Mouse (Mus musculus) left cerebral cortex, postnatal 25 days (tissue): ENCODE data around the gene Pgm3. TPM values are rescaled to one million over a fixed set of nuclear protein-coding genes. Genes with fewer than 3 reads are reported as not detected.
"Not testable (repeated sequence)": the region's sequence is repeated elsewhere in the genome, so short reads cannot be mapped to it uniquely, and the experiment has no call there.

Experiments used
- DNase-seq, 2 experiments: peaks; one replicate each; pipeline ENCODE4 v3.0.0; 2022; ENCODE audit warnings: low spot score in 2 of 2, mixed read lengths in 1 of 2
- intact Hi-C: fragments of 180-260 bp; cut with DNase I; formaldehyde crosslinking; loops from one replicate; pipeline ENCODE4 v1.15.1; 2025
- total RNA-seq, 2 experiments: library from RNA; stranded (reverse); gene quantifications; 2 replicates each; pipeline ENCODE4 v1.2.3; 2021

The Pgm3 gene
- 10 to 100 TPM; 16.6 to 19.5 TPM for total RNA-seq

GRCm38 (mm10) chr9:86571540-86572135 lies at the start of gene Pgm3, which contains the start of gene Rwdd2a:
Gene Pgm3, minus strand, starts transcription at chr9:86571842.
Gene Rwdd2a, plus strand, starts transcription at chr9:86571991.
- DNase-seq, result peak; percentile 95 to 97
- intact Hi-C loops, result loop anchor here (5.0 kb wide), 1 partner anchor 104 kb away; the partner anchor contains the start of gene Dop1a

DNA sequence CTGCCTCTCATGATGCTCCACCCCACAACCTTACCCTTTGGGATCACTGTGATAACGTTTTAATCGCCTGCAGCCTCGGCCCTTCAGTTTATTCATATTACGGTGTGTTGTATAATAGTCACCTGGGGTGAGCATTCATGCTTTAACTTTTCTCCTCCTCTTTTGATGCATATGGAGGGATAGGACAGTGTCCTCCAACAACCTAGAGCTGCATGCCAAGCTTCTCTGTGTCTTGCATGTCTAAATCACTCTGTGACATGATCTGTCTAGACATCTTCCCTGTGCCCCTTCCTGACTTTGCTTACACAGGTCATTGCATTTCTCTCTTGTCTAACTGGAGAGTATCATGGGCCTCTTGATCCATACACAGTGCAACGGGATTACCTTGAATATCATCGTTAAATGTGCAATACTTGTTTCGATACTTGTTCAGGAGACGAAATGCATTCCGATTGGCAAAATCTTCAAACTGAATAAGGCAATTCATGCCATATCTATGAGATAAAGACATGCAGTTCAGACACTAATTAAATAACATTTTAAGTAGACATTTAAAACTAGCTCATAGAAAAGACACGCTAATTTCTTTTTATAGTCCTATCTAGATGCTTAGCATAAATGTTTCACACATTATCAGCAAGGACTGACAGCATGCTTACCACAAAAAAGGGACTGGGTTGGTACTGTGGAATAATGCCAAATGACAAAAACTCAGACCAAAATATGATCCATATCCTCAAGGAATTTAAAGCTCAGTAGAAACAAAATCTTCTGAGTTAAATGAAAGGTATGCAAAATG lies 47.9 kb upstream of the Pgm3 start:
- DNase-seq, result no peak
- intact Hi-C loops, result loop anchor here (10.0 kb wide), 1 partner anchor 1795 kb away; no protein-coding TSS in a partner anchor

DNA sequence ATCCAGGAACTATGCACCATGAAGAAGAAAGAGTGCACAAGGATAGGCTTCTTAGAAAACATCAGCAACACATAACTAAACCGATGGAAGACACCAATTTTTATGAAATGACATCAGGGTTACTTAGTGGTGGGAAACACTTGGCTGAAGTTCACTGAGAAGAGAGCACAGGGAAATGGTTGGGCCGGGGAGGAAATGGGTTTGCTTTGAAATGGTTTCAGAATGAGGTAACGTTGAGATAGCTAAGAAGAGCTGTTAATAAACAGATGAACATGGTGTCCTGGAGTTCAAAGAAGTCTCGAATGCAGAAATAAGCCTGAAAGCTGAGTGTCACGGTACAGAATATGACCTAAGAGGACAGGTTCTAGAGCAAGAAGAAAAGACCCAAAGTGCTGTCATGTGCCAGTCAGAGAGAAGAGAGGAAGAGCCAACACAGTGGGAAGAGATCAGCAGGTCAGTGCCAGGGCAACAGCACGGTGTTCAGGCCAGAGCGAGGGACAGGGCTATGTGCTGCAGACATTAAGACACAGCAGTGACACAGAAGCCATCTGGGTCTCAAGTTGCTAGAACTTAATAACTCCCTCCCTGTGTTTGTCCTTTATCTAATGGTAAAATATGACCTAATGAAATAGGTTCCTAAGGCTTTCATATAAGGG lies 46.3 kb upstream of the Pgm3 start:
- no peak for DNase-seq
- intact Hi-C loops, result no loop called here

DNA sequence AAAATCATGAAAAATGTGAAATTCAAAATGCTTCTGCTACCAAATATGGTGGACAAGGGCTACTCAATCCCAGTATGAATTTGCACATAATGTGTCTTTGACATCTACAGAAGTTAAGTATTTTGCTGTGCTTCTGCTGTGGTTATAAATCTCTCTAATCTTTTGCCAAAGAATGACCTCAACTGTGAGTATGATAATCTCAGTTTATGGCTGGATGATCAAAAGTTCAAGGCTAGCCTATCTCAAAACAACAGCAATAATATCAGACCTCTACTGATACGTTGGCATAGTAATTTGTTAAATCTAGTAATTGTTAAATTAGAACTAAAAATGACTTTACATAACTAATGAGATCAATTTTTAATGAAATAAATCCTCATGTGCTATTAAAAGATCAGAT lies 44.1 kb upstream of the Pgm3 start:
- DNase-seq, result no peak
- intact Hi-C loops, result no loop called here

GRCm38 (mm10) chr9:86612091-86612490 lies 40.4 kb upstream of the Pgm3 start:
- no peak for DNase-seq
- intact Hi-C loops, result no loop called here

DNA sequence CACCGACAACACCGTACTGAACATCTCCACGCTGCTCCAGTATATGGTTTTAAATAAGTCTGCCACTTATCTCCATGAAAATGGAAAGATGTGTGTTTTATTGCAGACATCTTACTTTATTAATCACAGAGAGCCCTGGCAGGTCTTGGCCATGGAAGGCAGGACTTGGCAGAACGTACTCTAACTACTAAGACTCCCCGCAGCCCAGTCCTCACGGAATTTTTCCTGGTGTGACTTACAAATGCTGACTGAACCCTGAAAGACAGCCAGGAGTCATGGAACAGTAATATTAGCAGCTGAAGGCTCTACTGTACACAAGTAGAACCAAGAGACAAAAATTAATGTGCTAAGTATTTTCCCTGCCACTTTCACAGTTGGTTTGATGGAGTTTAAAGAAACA lies 34.1 kb upstream of the Pgm3 start:
- no peak for DNase-seq
- intact Hi-C loops, result no loop called here

DNA sequence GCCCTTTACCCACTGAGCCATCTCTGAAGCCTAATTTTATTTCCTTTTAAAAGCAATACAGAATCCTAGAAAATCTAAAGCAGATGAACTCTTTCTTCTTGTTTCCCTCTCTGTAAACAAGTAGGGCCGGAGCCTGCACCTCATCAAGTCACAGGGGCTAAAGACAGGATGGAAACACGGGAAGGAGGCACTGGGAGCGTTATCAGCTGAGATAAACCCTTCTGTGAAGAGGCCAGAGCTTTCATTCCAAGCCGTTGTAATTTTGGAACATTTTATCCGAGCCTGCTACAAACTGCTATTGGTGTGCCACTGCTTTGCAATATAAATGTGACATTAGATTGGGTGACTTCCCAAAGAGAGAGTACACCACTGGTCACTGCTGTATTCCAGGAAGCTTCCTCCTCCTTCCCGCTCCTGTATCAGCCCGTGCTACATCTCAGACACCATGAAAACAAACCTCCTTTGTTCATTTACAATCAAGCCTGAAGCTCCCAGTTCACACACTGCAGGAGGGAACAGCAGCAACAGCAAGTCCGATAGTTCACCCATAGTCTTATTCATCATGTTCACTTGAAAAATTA lies 28.2 kb upstream of the Pgm3 start:
- no peak for DNase-seq
- intact Hi-C loops, result no loop called here

- DNase-seq, intact Hi-C loops: not testable (repeated sequence)
These were observed 25.3 kb upstream of the Pgm3 start for GRCm38 (mm10) chr9:86596983-86597382.

- DNase-seq, result not testable (repeated sequence)
- intact Hi-C loops, result loop anchor here (5.0 kb wide), 1 partner anchor 208 kb away; no protein-coding TSS in a partner anchor
These were observed 22.7 kb upstream of the Pgm3 start for GRCm38 (mm10) chr9:86594357-86594767.

DNA sequence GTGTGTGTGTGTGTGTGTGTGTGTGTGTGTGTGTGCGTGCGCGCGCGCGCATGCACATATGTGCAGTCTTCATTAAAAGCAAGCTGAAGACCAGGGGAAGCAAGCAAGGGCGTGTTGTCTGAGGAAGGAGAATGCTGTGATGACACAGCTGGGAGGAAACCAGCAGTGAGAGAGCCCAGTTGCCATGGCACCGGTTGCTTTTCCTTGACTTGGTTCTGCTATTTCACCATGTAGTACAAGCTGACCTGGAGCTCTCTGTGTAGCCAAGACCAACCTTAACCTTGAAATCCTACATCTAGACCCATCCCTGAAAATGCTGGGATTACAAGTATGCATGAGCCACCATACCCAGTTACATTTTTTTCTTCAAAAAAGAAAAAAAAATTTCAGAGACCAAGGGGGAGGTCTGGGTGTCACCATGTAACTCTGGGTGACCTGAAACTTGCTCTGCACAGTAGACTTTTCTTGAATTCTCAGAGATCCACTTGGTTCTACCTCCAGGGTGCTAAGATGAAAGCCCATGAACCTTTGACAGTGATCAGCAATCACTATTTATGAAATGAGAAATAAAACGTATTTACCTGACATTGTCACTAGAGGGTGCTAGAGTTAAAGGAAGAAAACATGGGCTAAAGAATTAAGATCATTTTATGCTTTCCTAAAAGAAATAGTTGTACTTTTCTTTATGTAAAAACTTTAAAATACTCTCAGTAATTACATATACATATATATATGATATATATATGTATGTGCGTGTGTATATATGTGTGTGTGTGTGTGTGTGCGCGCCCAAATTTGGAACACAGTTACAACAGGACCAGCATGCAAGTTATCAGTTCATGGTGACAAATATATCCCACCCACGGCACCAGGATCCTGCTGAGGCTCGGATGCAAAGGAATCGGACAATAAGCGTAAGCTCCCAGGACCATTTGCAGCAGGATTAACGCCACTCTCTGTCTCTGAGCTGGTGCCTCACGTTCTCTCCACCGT lies 21.3 kb upstream of the Pgm3 start:
- DNase-seq, result peak; percentile 65 to 82
- intact Hi-C loops, result loop anchor here (1.0 to 5.0 kb wide), 2 partner anchors 153 to 209 kb away; no protein-coding TSS in a partner anchor

- intact Hi-C loops, result no loop called here
- no peak for DNase-seq
These were observed 15.6 kb upstream of the Pgm3 start for GRCm38 (mm10) chr9:86587019-86587795.

DNA sequence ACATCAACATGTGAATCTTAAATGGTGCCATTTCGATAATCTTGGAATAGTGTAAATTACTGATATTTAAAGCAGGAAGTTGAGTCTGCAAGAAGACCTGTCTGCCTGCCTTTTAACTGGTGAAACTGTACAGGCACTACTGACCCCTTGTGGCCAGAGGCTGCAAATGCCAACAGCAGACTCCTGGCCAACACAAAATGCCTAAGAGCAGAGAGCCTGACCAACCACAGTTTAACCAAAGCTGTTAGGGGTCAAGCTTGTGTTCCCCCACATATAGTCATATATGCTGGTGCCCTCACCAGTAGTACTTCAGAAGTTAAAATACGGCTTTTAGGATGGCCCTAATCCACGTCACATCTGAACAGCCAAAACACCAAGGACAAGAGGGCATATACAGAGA lies 12.1 kb upstream of the Pgm3 start:
- DNase-seq, result peak; percentile 75 to 81
- intact Hi-C loops, result no loop called here

DNA sequence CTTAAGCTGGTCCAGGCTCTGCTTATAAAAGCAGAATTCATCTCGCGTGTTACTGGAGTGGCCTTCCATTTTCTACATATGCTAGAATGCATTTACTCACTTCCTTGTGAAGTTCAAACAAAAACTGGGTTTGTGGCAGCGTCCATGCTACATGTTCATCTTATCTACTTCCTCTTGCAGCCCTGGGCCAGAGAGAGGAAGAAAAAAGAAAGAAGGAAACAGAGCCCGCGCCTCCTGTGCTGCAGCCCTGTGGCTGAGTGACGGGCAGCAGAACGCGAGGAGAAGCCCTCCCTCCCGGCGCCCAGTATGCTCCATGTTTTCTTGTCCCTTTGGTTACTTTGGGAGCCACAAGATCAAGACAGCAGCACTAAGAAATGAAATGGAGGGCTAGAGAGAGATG lies 8.0 kb upstream of the Pgm3 start:
- no peak for DNase-seq
- intact Hi-C loops, result no loop called here

- intact Hi-C loops, result no loop called here
- DNase-seq, result peak in 1 of 2 experiments; percentile 58
These were observed 3.5 kb upstream of the Pgm3 start for GRCm38 (mm10) chr9:86575178-86575577.

GRCm38 (mm10) chr9:86573616-86574303 lies 2.1 kb upstream of the Pgm3 start:
- no peak for DNase-seq
- intact Hi-C loops, result loop anchor here (5.0 kb wide), 1 partner anchor 106 kb away; the partner anchor contains the start of gene Dop1a

- peak; percentile 80 to 86 for DNase-seq
- intact Hi-C loops, result loop anchor here (5.0 kb wide), 1 partner anchor 105 kb away; the partner anchor contains the start of gene Dop1a
These were observed 1.1 kb upstream of the Pgm3 start for GRCm38 (mm10) chr9:86572636-86573291.

DNA sequence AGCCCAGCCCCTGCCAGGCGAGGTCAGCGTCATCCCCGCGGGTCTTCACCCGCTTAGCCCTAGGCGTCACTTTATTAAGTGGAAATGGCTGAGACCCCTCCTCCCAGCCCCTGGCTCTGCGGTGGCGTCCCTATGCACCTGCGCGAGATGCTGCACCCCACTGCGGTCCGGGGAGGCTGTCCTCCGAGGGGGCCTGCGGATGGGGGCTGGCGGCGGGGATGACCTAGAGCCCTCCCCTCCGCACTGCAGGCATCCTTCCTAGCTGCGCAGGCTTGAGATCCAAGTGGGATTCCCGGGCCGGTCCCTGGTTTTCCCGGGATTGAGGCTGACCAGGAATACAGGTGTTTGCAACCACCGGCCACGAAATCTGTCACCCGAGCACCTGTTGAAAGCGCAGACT lies 554 bp upstream of the Pgm3 start:
- DNase-seq, result peak in 1 of 2 experiments; percentile 34
- intact Hi-C loops, result loop anchor here (5.0 kb wide), 1 partner anchor 105 kb away; the partner anchor contains the start of gene Dop1a
